Mouse (Mus musculus): ENCODE data around the gene Blnk.
A peak's percentile ranks its signal among the peaks of the same experiment; 100 is the strongest.

Blnk gene

GRCm38 (mm10) chr19:40970301-40970700, 24.0 kb downstream of the Blnk start:
- DNase-seq (ENCODE audit: extremely low spot score, low spot score): no peak

GRCm38 (mm10) chr19:40964936-40965850, 29.1 kb downstream of the Blnk start:
- no peak for DNase-seq (ENCODE audit: extremely low spot score, low spot score)

GRCm38 (mm10) chr19:40964367-40964891, 29.9 kb downstream of the Blnk start:
- DNase-seq (ENCODE audit: extremely low spot score, low spot score): no peak

DNA sequence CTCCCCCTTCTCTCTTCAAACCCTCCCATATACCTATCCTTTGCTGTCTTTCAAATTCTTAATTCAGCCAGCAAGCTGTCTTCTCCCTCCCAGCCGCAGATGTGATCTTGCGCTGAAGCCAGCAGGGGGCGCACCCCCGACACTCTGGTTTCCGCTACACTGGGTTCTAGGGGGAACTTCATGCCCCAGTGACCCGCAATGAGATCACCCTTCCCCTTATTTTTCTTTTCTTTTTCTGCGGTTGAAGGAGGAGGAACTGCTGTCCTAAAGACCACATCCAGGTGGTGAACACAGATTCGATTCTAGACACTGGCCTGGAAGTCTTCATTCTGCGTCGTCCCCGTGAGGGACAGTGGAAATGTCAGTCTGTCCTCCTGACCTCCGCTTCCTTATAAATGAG, 31.3 kb downstream of the Blnk start:
- DNase-seq (ENCODE audit: extremely low spot score, low spot score): peak; percentile 59

DNA sequence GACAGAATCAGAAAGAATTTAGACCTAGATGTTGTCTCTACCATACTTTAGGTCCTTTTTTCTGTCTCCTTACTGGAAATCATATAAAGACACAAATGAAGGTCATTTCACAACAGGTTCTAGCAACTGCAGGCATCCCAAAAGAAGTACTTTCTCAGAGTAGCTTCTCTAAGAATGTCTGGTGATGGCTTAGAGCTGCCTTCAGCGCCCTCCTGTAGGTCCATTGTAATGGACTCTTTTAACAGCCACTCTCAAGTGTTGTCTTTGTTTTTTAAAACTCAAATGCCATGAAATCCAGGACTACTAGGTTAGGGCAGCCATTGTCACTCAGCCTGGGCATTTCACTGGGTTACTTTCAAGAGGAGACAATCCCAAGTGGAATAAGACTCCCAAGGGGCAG, 35.4 kb downstream of the Blnk start:
- no peak for DNase-seq (ENCODE audit: extremely low spot score, low spot score)

DNA sequence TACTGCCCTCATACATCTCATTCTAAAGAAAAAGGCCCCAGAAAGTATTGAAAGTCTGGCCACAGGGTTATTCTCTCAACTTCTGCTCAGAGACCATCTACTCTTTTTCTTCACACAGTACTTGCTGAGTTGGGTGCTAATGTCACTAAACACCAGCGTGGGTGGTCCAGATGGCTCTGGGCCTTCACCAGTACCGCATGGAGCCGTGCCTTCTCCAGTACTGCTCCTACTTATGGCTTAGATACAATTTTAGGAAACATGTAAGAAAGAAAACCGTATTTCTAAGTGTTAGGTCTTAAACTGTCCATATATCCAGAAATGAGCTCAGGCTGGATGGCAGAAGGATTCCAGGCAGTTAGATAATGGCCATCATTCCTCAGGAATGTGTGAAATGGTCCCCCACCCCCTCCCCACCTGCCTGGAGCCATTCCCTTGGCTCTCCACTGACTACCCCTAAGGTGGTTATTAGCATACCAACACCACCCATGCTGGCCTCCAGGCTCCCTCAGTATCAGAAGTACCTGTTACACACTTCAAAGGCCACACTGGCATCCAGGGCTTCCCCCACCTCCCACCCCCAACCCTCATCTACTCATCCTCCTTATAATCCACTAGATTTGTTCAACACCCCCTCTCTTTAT, 47.3 kb downstream of the Blnk start:
- DNase-seq (ENCODE audit: extremely low spot score, low spot score): no peak

DNA sequence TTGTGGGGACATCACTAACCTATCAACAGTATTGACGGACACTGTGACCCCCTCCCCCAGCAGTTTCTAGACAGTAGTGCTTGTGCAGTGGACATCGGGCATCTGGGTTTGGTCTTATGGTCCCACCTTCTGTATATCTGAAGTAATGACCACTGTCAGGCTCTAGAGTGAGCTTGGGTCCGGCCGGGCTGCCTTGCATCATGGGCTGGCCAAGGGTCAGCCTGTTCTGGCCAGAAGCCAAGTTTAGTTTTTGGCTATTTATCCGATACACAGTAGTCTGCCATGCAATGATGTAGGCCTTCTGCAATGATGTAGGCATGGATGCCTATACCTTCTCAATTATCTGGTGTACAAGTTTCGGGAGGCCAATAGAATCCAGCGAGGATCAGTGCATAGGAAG, 50.8 kb downstream of the Blnk start:
- DNase-seq (ENCODE audit: extremely low spot score, low spot score): no peak

DNA sequence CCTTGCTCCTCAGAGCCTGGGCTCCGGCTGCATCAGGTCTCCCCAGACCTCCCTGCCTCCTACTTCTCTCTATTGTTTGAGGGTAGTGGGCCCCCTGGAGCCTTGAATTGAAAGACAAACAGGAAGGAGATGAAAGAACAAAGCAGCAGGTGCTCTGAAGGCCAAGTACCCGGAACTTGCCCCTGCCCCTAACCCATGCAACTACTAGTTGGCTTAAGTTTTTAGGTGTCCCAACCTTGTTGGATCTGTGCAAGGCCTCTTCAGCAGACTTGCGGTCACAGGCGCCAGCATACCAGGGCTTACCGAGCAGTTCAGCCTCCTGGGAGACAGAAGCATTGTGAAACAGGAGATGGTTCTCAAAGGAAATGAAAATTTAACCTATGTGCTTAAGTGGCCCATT, 58.3 kb downstream of the Blnk start:
- no peak for DNase-seq (ENCODE audit: extremely low spot score, low spot score)

DNA sequence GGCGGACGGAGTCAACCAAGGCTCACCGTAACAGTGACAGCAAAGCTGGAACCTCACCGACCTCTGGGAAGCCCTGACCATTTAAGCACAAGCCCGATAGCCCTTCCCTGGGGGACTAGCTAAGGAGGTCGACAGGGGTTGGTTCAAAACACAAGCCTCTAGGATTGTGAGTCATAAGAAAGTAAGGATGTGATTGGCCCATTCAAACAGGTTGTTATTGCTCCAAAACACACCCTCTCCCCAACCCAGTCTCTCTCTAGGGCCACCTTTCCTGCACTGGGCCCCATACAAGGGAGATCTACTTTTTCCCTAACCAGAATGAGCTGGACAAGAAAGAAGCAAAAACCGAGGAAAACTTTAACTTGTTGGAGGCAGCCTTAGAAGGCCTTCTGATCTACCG, 59.0 kb downstream of the Blnk start:
- DNase-seq (ENCODE audit: extremely low spot score, low spot score): no peak

DNA sequence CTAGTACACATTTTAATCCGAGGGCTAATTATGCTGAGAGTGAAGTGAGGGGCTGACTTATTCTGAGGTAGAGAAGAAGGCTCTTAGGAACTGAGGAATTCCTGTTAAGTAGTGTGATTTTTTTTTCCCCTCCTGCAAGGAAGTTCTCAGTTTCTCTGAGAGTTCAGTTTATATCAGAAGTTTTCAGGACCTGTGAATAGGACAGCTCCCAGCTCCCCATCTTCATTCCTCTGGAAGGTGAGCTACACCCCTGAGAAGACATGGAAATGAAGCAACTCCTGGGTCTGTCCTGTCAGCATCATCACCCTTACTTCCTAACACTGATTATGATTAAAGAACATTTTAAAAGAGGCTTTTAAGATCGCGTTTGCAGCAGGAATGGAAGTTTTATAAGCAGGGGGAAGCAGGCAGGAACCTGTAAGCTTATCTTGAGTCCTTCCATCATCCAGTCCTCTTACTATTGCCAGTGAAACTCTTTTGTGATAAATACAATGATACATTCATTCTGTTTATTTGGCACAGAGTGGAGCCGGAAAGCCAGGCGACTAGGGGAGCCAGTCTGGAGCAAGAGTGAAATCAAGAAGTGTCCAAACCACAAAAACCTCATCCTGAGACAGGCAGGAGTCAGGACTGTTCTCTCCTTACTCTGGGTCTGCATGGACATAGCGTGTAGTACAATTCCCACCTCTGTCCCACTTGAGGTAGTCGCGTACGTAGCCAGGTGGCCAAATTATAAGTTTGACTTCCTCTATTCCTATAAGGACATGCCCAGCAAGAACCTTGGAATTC, 62.6 kb downstream of the Blnk start:
- no peak for DNase-seq (ENCODE audit: extremely low spot score, low spot score)

DNA sequence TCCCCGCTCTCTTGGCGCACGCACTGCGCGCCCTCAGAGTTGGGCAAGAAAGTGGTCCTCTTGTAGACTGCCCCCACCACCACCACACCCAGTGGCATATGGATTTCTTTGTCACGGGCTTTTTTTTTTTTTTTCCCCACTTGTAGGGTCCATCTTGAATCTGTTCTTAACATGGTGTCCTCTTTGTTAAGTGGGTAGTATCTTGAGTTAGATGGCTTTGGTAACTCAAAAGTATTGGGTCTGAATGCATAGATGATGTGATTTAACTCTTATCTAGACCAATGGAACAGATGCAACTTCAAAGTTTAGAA, 99.0 kb downstream of the Blnk start:
- no peak for DNase-seq (ENCODE audit: extremely low spot score, low spot score)

DNA sequence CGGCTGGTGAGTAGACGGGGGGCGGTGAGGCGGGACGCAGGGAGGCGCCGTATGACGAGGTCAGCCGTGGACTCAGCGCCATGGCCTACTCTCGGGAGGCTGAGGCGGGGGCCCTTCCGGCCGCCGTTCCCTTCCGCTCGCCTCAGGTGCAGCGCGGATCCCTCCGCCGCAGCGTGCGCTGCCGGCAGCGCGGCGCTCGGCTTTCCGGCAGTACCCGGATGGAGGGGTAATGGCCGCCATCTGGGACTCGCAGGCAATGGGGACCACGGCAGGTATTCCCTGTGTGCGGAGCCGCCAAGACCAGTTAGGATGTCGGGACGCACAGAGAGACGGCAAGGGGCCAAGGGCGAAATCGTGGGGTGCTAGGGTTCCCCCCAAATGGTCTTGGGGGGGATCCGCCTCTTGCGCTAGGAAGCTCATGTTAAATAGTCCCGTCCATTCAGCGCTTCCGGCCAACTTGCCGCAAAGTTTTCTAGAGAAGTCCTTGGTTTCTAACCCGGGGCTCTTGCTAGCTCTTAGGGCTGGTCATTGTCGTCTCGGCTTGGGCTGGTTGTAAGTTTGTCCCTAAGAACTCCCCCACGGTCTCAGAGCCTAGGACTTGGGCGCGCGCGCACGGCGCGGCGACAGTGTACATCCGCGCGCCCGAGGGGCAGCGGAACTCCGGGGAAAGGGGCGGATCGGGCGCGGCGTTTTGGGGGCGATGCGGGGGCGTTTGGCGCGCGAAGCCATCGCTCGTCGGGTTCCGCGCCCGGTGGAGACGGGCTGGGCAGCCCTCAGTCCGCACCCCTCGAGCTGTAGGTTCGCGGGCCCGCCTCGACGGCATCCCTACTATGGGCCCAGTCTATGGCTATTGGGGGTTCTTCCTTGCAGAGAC, 99.6 kb downstream of the Blnk start, which contains the start of gene Zfp518a:
Gene Zfp518a, plus strand, starts transcription at position 187 of the 874 bp plus-strand sequence.
- DNase-seq (ENCODE audit: extremely low spot score, low spot score): peak; percentile 97

GRCm38 (mm10) chr19:40894071-40894506, 100.2 kb downstream of the Blnk start:
- no peak for DNase-seq (ENCODE audit: extremely low spot score, low spot score)

DNA sequence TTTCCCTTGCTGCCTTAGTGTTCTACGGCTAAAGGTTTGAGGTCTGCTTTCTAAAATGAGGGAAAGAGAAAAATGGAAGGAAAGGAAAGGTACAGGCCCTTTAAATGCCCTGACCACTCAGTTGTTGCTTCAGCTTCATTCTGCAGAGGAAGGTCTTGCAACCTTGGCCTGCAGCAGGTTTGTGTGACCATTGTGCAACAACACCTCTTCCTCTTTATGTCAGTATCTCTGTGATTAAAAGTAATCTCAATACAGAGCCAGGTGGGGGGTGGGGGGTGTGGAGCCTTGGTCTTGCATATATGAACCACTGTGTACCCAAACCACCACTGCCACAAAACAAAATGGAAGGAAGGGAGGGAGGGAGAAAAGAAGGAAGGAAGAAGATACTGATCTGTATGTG, 105.4 kb downstream of the Blnk start:
- no peak for DNase-seq (ENCODE audit: extremely low spot score, low spot score)

- DNase-seq (ENCODE audit: extremely low spot score, low spot score): no peak
These were observed 112.6 kb downstream of the Blnk start for GRCm38 (mm10) chr19:40881700-40882099.
